Comparison of ENCODE assay signal across 13 mouse cellular contexts in genomic region chr13:51018366-51018765, GRCm38 (mm10).
DNase-seq lines count a peak whose midpoint lies in the region; ATAC-seq lines count a peak whose summit lies in the region.
"Had no signal": no experiment of that assay in that cellular context is flagged by ENCODE, and none has a peak within 500 bp of the region (broad histone marks: within the 10 kb centered on the region; RNA-seq: fewer than 3 reads in every experiment).

No protein-coding gene starts in this region.

- peak; percentile 33 for DNase-seq in embryo, embryonic 10 days (ENCODE audit: low spot score)
- DNase-seq in embryo, embryonic 9.5 days (ENCODE audit: extremely low spot score): no peak
- DNase-seq in embryonic facial prominence, embryonic 10.5 days (ENCODE audit: low spot score): peak; percentile 56
- no peak for DNase-seq in adrenal gland, postnatal 36 days
- no peak for DNase-seq in spleen, postnatal 10 days (ENCODE audit: low spot score in 2 of 2)
- DNase-seq: adrenal gland, adult 2 months; layer of hippocampus, adult 9-11 months had no signal

- no peaks in the 10 kb centered on the region for H3K9me3 ChIP-seq in hindbrain, embryonic 13.5 days
- H3K9me3 ChIP-seq in hindbrain, embryonic 12.5 days (replicated peaks): no peaks in the 10 kb centered on the region
- no peaks in the 10 kb centered on the region for H3K9me3 ChIP-seq in embryonic facial prominence, embryonic 10.5 days
- no peaks in the 10 kb centered on the region for H3K9me3 ChIP-seq in limb, embryonic 13.5 days
- H3K9me3 ChIP-seq: liver, embryonic 15.5 days; neural tube, embryonic 13.5 days had no signal

- ATAC-seq in hindbrain, embryonic 13.5 days (ENCODE audit: low FRiP score): 0 out of 2 replicates have a peak, but pooled peaks have one; percentile 24
- ATAC-seq in hindbrain, embryonic 12.5 days (ENCODE audit: low FRiP score): no peak
- peak; percentile 17 for ATAC-seq in limb, embryonic 13.5 days (ENCODE audit: low FRiP score, low read depth)

- no peaks in the 10 kb centered on the region for H3K27me3 ChIP-seq in hindbrain, embryonic 13.5 days
- H3K27me3 ChIP-seq in hindbrain, embryonic 12.5 days: no peaks in the 10 kb centered on the region
- H3K27me3 ChIP-seq in embryonic facial prominence, embryonic 10.5 days (replicated peaks; ENCODE audit: low read depth, poor library complexity, severe bottlenecking): no peaks in the 10 kb centered on the region
- no peaks in the 10 kb centered on the region for H3K27me3 ChIP-seq in limb, embryonic 13.5 days
- H3K27me3 ChIP-seq: liver, embryonic 15.5 days; neural tube, embryonic 13.5 days had no signal

- no peaks in the 10 kb centered on the region for H3K36me3 ChIP-seq in hindbrain, embryonic 13.5 days
- H3K36me3 ChIP-seq in hindbrain, embryonic 12.5 days: no peaks in the 10 kb centered on the region
- no peaks in the 10 kb centered on the region for H3K36me3 ChIP-seq in embryonic facial prominence, embryonic 10.5 days (replicated peaks)
- no peaks in the 10 kb centered on the region for H3K36me3 ChIP-seq in limb, embryonic 13.5 days
- H3K36me3 ChIP-seq: liver, embryonic 15.5 days; neural tube, embryonic 13.5 days had no signal

- no peak overlapping the region for H3K9ac ChIP-seq in hindbrain, embryonic 13.5 days
- H3K9ac ChIP-seq in hindbrain, embryonic 12.5 days: no peak overlapping the region
- no peak overlapping the region for H3K9ac ChIP-seq in limb, embryonic 13.5 days
- H3K9ac ChIP-seq: liver, embryonic 15.5 days; neural tube, embryonic 13.5 days had no signal

- peaks cover 8% of the 10 kb centered on the region; the same call in 1 of the 2 replicates for H3K4me1 ChIP-seq in hindbrain, embryonic 13.5 days (replicated peaks)
- peaks cover 11% of the 10 kb centered on the region; the same call in 1 of the 2 replicates for H3K4me1 ChIP-seq in hindbrain, embryonic 12.5 days
- H3K4me1 ChIP-seq in embryonic facial prominence, embryonic 10.5 days: peaks cover 38% of the 10 kb centered on the region
- H3K4me1 ChIP-seq in limb, embryonic 13.5 days: peaks cover 65% of the 10 kb centered on the region
- H3K4me1 ChIP-seq: liver, embryonic 15.5 days; megakaryocyte, embryonic 14.5 days had no signal

- H3K27ac ChIP-seq in hindbrain, embryonic 13.5 days: no peak overlapping the region
- no peak overlapping the region; the same call in 1 of the 2 replicates for H3K27ac ChIP-seq in hindbrain, embryonic 12.5 days
- peak overlapping the region; percentile 87 for H3K27ac ChIP-seq in embryonic facial prominence, embryonic 10.5 days (replicated peaks)
- peak overlapping the region; percentile 84 for H3K27ac ChIP-seq in limb, embryonic 13.5 days
- H3K27ac ChIP-seq: liver, embryonic 15.5 days; neural tube, embryonic 13.5 days had no signal

- 58% methylated on average over 10 of the region's 10 CpGs for WGBS in hindbrain, embryonic 13.5 days
- 50% methylated on average over 10 of the region's 10 CpGs for WGBS in hindbrain, embryonic 12.5 days
- 35% methylated on average over 10 of the region's 10 CpGs for WGBS in embryonic facial prominence, embryonic 10.5 days
- WGBS in limb, embryonic 13.5 days: 23% methylated on average over 10 of the region's 10 CpGs

- no peak overlapping the region for H3K4me3 ChIP-seq in hindbrain, embryonic 13.5 days
- no peak overlapping the region for H3K4me3 ChIP-seq in hindbrain, embryonic 12.5 days
- 0 out of 2 replicates have a peak overlapping the region, but pooled peaks have one; percentile 16 for H3K4me3 ChIP-seq in embryonic facial prominence, embryonic 10.5 days
- no peak overlapping the region for H3K4me3 ChIP-seq in limb, embryonic 13.5 days
- H3K4me3 ChIP-seq: liver, embryonic 15.5 days; megakaryocyte, embryonic 14.5 days; neural tube, embryonic 13.5 days had no signal

- H3K4me2 ChIP-seq in hindbrain, embryonic 13.5 days: no peak overlapping the region
- H3K4me2 ChIP-seq in hindbrain, embryonic 12.5 days (replicated peaks): no peak overlapping the region
- peak overlapping the region; percentile 7; the same call in 1 of the 2 replicates for H3K4me2 ChIP-seq in limb, embryonic 13.5 days (replicated peaks)
- H3K4me2 ChIP-seq: liver, embryonic 15.5 days; neural tube, embryonic 13.5 days had no signal

Comparison
In these comparisons a context has a peak if more than half of its experiments do, and no peak if none do; other contexts are left out.
1. DNase-seq: peak in embryo, embryonic 10 days (single experiment) and embryonic facial prominence, embryonic 10.5 days (single experiment); none in embryo, embryonic 9.5 days (single experiment), adrenal gland, postnatal 36 days (0 of 2) and spleen, postnatal 10 days (0 of 2).
2. H3K27ac ChIP-seq: peak in embryonic facial prominence, embryonic 10.5 days (single experiment) and limb, embryonic 13.5 days (single experiment); none in hindbrain, embryonic 13.5 days (single experiment) and hindbrain, embryonic 12.5 days (single experiment).